Mouse (Mus musculus) heart, postnatal 0 days (tissue): ENCODE data around the gene Racgap1. TPM values are rescaled to one million over a fixed set of nuclear protein-coding genes. Genes with fewer than 3 reads are reported as not detected.

Source experiments
- ATAC-seq: fragments of 200-750 bp; cut with Nextera tagmentation; 2 replicates; pipeline ENCODE4 v1.8.0; 2017; ENCODE audit warnings: low read depth, moderate number of reproducible peaks, moderate library complexity; ENCODE audit not compliant: insufficient read depth
- DNase-seq: peaks from one replicate; pipeline ENCODE4 v3.0.0-alpha.2; 2016; ENCODE audit warnings: low spot score
- H3K27ac ChIP-seq: fragments of 300-500 bp; sonication (generic); 2 replicates; pipeline ENCODE4 v1.5.1; 2014; ENCODE audit warnings: low read depth, mild to moderate bottlenecking
- H3K27me3 ChIP-seq: fragments of 300-500 bp; sonication (generic); 2 replicates; pipeline ENCODE4 v1.6.1; 2014; ENCODE audit warnings: low read length, mixed read lengths; ENCODE audit not compliant: control insufficient read depth, insufficient read depth
- H3K36me3 ChIP-seq: fragments of 300-500 bp; sonication (generic); replicated peaks from 2 replicates; pipeline ENCODE4 v1.6.1; 2014; ENCODE audit warnings: low read length, mixed read lengths; ENCODE audit not compliant: control insufficient read depth, insufficient read depth
- H3K4me1 ChIP-seq: fragments of 300-500 bp; sonication (generic); 2 replicates; pipeline ENCODE4 v1.6.1; 2014; ENCODE audit warnings: antibody characterized with exemption; ENCODE audit not compliant: control insufficient read depth, insufficient read depth
- H3K4me2 ChIP-seq: fragments of 300-500 bp; sonication (generic); 2 replicates; pipeline ENCODE4 v1.6.1; 2014; ENCODE audit warnings: low read depth, mild to moderate bottlenecking, low read length, moderate library complexity
- H3K4me3 ChIP-seq: fragments of 300-500 bp; sonication (generic); 2 replicates; pipeline ENCODE4 v1.5.1; 2014; ENCODE audit warnings: low read depth, low read length
- H3K9ac ChIP-seq: fragments of 300-500 bp; sonication (generic); replicated peaks from 2 replicates; pipeline ENCODE4 v1.6.1; 2014; ENCODE audit warnings: low read depth, low read length, mixed read lengths
- H3K9me3 ChIP-seq: fragments of 300-500 bp; sonication (generic); replicated peaks from 2 replicates; pipeline ENCODE4 v1.6.1; 2016; ENCODE audit warnings: low read length; ENCODE audit not compliant: control insufficient read depth
- CTCF ChIP-seq: IDR thresholded peaks from 2 replicates; pipeline ENCODE4 v1.5.1; 2016; ENCODE audit warnings: antibody characterized with exemption, control low read depth, low read depth
- EP300 ChIP-seq: IDR thresholded peaks from 2 replicates; pipeline ENCODE4 v1.6.1; 2016; ENCODE audit warnings: antibody characterized with exemption, low read depth
- WGBS: fragments of 180-500 bp; shearing (Covaris S2); extraction: QIAGEN DNeasy Blood & Tissue Kit; methylation state at CpG from one replicate; pipeline ENCODE4 v1.1.7; 2014; 5-methylcytosine and 5-hydroxymethylcytosine counted together
- polyA plus RNA-seq: library from polyadenylated mRNA; unstranded; fragments of >200 nt; fragmentation: Nextera tagmentation; extraction: Ambion mirVana; gene quantifications from 2 replicates; pipeline ENCODE4 v1.2.1, GENCODE M21; 2015
- total RNA-seq: library from RNA; depleted of rRNA; stranded (reverse); fragments of >200 nt; gene quantifications from 2 replicates; pipeline ENCODE4 v1.2.3, GENCODE M21; 2014; ENCODE audit warnings: low replicate concordance

The Racgap1 gene
- total and polyA plus RNA-seq, 2 experiments from 2014 or later, result 36.8 to 59.2 TPM

DNA sequence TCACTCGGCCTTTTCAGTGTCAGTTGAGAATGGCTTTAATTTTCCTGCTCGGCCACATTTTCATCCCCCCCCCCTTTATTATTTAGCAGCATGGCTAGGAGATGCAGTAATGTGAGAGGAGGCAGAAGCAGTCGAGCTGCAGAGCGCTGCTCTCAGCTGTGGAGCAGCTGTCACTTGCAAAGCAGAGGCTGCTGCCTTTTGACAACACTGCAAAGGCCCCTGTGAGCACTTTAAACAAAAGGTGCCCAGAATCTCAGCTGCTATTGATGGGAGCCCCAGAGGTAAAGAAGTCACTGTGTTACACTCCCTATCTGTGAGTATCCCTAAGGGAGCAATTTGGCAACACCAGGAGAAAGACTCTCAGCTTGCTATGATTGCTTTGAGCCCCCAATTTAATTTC lies 3.1 kb downstream of the Racgap1 start:
- no peaks in the 10 kb centered on the region for H3K36me3 ChIP-seq
- DNase-seq, result no peak
- H3K9me3 ChIP-seq, result no peaks in the 10 kb centered on the region
- no peaks in the 10 kb centered on the region for H3K27me3 ChIP-seq
- no peak for ATAC-seq
- TF ChIP-seq CTCF, result no peak
- no peak for TF ChIP-seq EP300
- peak overlapping the region; percentile 74 for H3K27ac ChIP-seq
- whole genome bisulfite sequencing, result 22% methylated on average over 4 of the region's 4 CpGs
- H3K4me2 ChIP-seq, result peak overlapping the region; percentile 98
- peak overlapping the region; percentile 41; the same call in 1 of the 2 replicates for H3K9ac ChIP-seq
- H3K4me3 ChIP-seq, result no peak overlapping the region
- H3K4me1 ChIP-seq, result peaks cover 29% of the 10 kb centered on the region

DNA sequence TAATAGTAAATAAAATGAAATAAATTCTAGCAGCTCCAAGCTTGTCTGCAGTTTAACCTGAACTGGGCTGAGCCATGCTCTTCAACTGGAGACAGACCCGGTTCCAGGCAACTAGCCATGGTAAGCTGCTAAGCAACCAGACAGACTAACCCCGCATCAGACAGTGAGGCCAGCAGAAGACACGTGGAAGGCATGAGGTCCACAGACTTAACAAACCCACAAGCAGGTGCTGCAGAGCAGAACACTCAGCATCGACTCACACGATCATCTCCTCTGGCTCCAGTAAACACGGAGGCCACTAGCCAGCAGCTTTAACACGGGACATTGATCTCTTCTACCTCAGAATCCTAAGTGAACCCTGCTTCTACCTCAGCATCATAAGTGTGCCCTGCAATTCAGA lies 6.7 kb downstream of the Racgap1 start:
- Histone ChIP-seq H3K36me3 (peaks cover 14% of the 10 kb centered on the region), H3K9me3 (no peaks in the 10 kb centered on the region), H3K27ac (no peak overlapping the region), H3K27me3 (no peaks in the 10 kb centered on the region), H3K4me3 (no peak overlapping the region), H3K4me2 (no peak overlapping the region), H3K4me1 (peaks cover 29% of the 10 kb centered on the region), H3K9ac (0 out of 2 replicates have a peak overlapping the region, but pooled peaks have one; percentile 20)
- WGBS, result 48% methylated on average over 7 of the region's 7 CpGs
- DNase-seq, result no peak
- ATAC-seq, result peak; percentile 52; the same call in 1 of the 2 replicates
- TF ChIP-seq CTCF (no peak), EP300 (no peak)

DNA sequence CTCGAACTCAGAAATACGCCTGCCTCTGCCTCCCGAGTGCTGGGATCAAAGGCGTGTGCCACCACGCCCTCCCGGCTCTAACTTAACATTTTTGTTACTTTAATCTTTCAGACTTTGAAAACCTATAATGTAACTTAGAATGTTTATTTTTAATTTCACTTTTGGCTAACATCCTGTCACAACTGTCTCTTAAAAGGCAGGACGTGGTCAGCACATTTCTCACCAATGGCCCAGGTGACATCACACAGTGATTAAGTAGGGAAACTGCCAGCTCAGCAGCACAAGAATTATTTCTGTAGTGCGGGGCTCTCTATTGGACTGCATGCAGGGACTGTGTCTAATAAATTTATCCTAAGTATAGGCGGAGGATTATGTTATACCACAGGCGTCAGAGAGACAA lies 7.6 kb downstream of the Racgap1 start:
- no peak for DNase-seq
- H3K36me3 ChIP-seq, result peaks cover 20% of the 10 kb centered on the region
- peaks cover 21% of the 10 kb centered on the region for H3K4me1 ChIP-seq
- TF ChIP-seq CTCF, result no peak
- no peak for TF ChIP-seq EP300
- H3K27me3 ChIP-seq, result no peaks in the 10 kb centered on the region
- H3K9me3 ChIP-seq, result no peaks in the 10 kb centered on the region
- H3K9ac ChIP-seq, result no peak overlapping the region
- no peak overlapping the region for H3K27ac ChIP-seq
- no peak for ATAC-seq
- WGBS, result 72% methylated on average over 10 of the region's 10 CpGs
- H3K4me3 ChIP-seq, result no peak overlapping the region
- H3K4me2 ChIP-seq, result no peak overlapping the region

GRCm38 (mm10) chr15:99642622-99643021 lies 8.8 kb downstream of the Racgap1 start:
- 75% methylated on average over 6 of the region's 6 CpGs for WGBS
- H3K36me3 ChIP-seq, result peaks cover 26% of the 10 kb centered on the region
- H3K4me2 ChIP-seq, result no peak overlapping the region
- no peak for DNase-seq
- no peak overlapping the region for H3K4me3 ChIP-seq
- H3K4me1 ChIP-seq, result peaks cover 16% of the 10 kb centered on the region
- no peak overlapping the region for H3K27ac ChIP-seq
- TF ChIP-seq CTCF (no peak), EP300 (no peak)
- no peaks in the 10 kb centered on the region for H3K27me3 ChIP-seq
- no peak overlapping the region for H3K9ac ChIP-seq
- H3K9me3 ChIP-seq, result no peaks in the 10 kb centered on the region
- no peak for ATAC-seq

- no peak for ATAC-seq
- H3K27ac ChIP-seq, result no peak overlapping the region
- WGBS, result 84% methylated on average over 5 of the region's 5 CpGs
- no peaks in the 10 kb centered on the region for H3K4me1 ChIP-seq
- H3K4me2 ChIP-seq, result no peak overlapping the region
- no peak overlapping the region for H3K9ac ChIP-seq
- DNase-seq, result no peak
- no peaks in the 10 kb centered on the region for H3K9me3 ChIP-seq
- H3K27me3 ChIP-seq, result no peaks in the 10 kb centered on the region
- H3K4me3 ChIP-seq, result no peak overlapping the region
- peaks cover 67% of the 10 kb centered on the region for H3K36me3 ChIP-seq
- TF ChIP-seq CTCF (no peak), EP300 (no peak)
These were observed 13.4 kb downstream of the Racgap1 start for GRCm38 (mm10) chr15:99638124-99638485.

- ATAC-seq (no peak), DNase-seq (no peak)
- H3K4me2 ChIP-seq, result no peak overlapping the region
- H3K4me1 ChIP-seq, result no peaks in the 10 kb centered on the region
- H3K27ac ChIP-seq, result no peak overlapping the region
- TF ChIP-seq CTCF (no peak), EP300 (no peak)
- H3K9ac ChIP-seq, result no peak overlapping the region
- H3K27me3 ChIP-seq, result no peaks in the 10 kb centered on the region
- H3K36me3 ChIP-seq, result peaks cover 72% of the 10 kb centered on the region
- H3K9me3 ChIP-seq, result no peaks in the 10 kb centered on the region
- WGBS, result 93% methylated on average over 12 of the region's 12 CpGs
- no peak overlapping the region for H3K4me3 ChIP-seq
These were observed 13.9 kb downstream of the Racgap1 start for GRCm38 (mm10) chr15:99637405-99638123.
